Mouse (Mus musculus): ENCODE data around the gene Cdkn2b. TPM values are rescaled to one million over a fixed set of nuclear protein-coding genes. Genes with fewer than 3 reads are reported as not detected.

Cdkn2b gene
- total RNA-seq, 2 experiments from 2014 or later: 1.3 TPM

Other genes with a start within 250 kb of the Cdkn2b start
- gene Mtap, start 173.9 kb downstream of the Cdkn2b start, total RNA-seq (2021): 10 to 100 TPM; 15.5 to 17.9 TPM
- under 1 TPM; 0.44 to 0.54 TPM for gene Cdkn2a, start 16.4 kb downstream of the Cdkn2b start, total RNA-seq (2021)

All from left cerebral cortex, postnatal 4 days (tissue).